14 mouse cellular contexts compared by ENCODE assay signal in genomic region chr3:84866866-84867265, GRCm38 (mm10).
"Had no signal": no experiment of that assay in that cellular context is flagged by ENCODE, and none has a peak within 500 bp of the region (broad histone marks: within the 10 kb centered on the region; RNA-seq: fewer than 3 reads in every experiment).

No protein-coding gene starts in this region.

- H3K9ac ChIP-seq: hindbrain, embryonic 15.5 days; neural tube, embryonic 15.5 days had no signal

- H3K4me3 ChIP-seq: hindbrain, embryonic 15.5 days; limb, embryonic 10.5 days; midbrain, embryonic 10.5 days; myocyte; neural tube, embryonic 15.5 days had no signal

- H3K9me3 ChIP-seq: hindbrain, embryonic 15.5 days; limb, embryonic 10.5 days; midbrain, embryonic 10.5 days; neural tube, embryonic 15.5 days had no signal

- H3K4me2 ChIP-seq: hindbrain, embryonic 15.5 days; neural tube, embryonic 15.5 days had no signal

- H3K36me3 ChIP-seq: hindbrain, embryonic 15.5 days; neural tube, embryonic 15.5 days had no signal

- DNase-seq: kidney, adult 18-20 months; kidney, postnatal 36 days; lung, adult 2 months; lung, postnatal 36 days; midbrain, embryonic 14.5 days; right cerebral cortex, postnatal 25 days; thymus, adult 2 months; thymus, postnatal 4 days had no signal

- H3K27ac ChIP-seq: hindbrain, embryonic 15.5 days; limb, embryonic 10.5 days; midbrain, embryonic 10.5 days had no signal

- H3K4me1 ChIP-seq: limb, embryonic 10.5 days had no signal

- ATAC-seq: lung, postnatal 0 days had no signal

- H3K27me3 ChIP-seq: hindbrain, embryonic 15.5 days; neural tube, embryonic 15.5 days had no signal
